8 mouse cellular contexts compared by ENCODE assay signal in the genomic region with DNA sequence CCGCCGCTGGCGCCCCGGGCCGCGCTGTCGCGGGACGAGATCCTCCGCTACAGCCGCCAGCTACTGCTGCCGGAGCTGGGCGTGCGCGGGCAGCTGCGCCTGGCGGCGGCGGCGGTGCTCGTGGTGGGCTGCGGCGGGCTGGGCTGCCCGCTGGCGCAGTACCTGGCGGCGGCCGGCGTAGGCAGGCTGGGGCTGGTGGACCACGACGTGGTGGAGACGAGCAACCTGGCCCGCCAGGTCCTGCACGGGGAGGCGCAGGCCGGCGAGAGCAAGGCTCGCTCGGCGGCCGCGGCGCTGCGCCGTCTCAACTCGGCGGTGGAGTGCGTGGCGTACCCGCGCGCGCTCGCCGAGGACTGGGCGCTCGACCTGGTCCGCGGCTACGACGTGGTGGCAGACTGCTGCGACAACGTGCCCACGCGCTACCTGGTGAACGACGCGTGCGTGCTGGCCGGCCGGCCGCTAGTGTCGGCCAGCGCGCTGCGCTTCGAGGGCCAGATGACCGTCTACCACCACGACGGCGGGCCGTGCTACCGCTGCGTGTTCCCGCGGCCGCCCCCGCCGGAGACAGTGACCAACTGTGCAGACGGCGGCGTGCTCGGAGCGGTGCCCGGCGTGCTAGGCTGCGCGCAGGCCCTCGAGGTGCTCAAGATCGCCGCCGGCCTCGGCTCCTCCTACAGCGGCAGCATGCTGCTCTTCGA. TPM values are rescaled to one million over a fixed set of nuclear protein-coding genes. Genes with fewer than 3 reads are reported as not detected.
DNase-seq lines count a peak whose midpoint lies in the region; ATAC-seq and TF ChIP-seq lines count a peak whose summit lies in the region.

No protein-coding gene starts in this region.

- H3K36me3 ChIP-seq in heart, adult 2 months (ENCODE audit: control insufficient read depth, insufficient read depth, low read length) = peaks cover 2% of the 10 kb centered on the region
- peaks cover 50% of the 10 kb centered on the region for H3K36me3 ChIP-seq in E14TG2a.4 (ENCODE audit: insufficient read depth, low read length)
- H3K36me3 ChIP-seq in limb, embryonic 15.5 days = peaks cover 36% of the 10 kb centered on the region
- H3K36me3 ChIP-seq in midbrain, embryonic 15.5 days (replicated peaks) = peaks cover 8% of the 10 kb centered on the region; the same call in 1 of the 2 replicates

- peak overlapping the region; percentile 99 for H3K27ac ChIP-seq in heart, adult 2 months
- peak overlapping the region; percentile 95 for H3K27ac ChIP-seq in limb, embryonic 15.5 days
- peak overlapping the region; percentile 97 for H3K27ac ChIP-seq in midbrain, embryonic 15.5 days

- peak; percentile 26; the same call in 1 of the 2 replicates for ATAC-seq in limb, embryonic 15.5 days (ENCODE audit: insufficient number of reproducible peaks, low FRiP score, low TSS enrichment, low read depth)
- peak; percentile 72 for ATAC-seq in midbrain, embryonic 15.5 days (replicated peaks)

- no peaks in the 10 kb centered on the region for H3K9me3 ChIP-seq in E14TG2a.4 (ENCODE audit: low read length)
- H3K9me3 ChIP-seq in limb, embryonic 15.5 days = no peaks in the 10 kb centered on the region
- no peaks in the 10 kb centered on the region for H3K9me3 ChIP-seq in midbrain, embryonic 15.5 days

- DNase-seq in heart, adult 2 months = no peak
- DNase-seq in heart, postnatal 36 days = no peak
- peak; percentile 52 to 69 for DNase-seq in cerebellum, postnatal 10 days
- peak; percentile 26 to 27 for DNase-seq in heart, postnatal 14 days
- no peak for DNase-seq in ovary, adult 18-20 months (ENCODE audit: low spot score)

- peaks cover 5% of the 10 kb centered on the region for H3K4me1 ChIP-seq in heart, adult 2 months (ENCODE audit: control insufficient read depth, insufficient read depth, low read length)
- H3K4me1 ChIP-seq in E14TG2a.4 (replicated peaks; ENCODE audit: low read depth, low read length) = peaks cover 47% of the 10 kb centered on the region
- H3K4me1 ChIP-seq in limb, embryonic 15.5 days = peaks cover 31% of the 10 kb centered on the region
- H3K4me1 ChIP-seq in midbrain, embryonic 15.5 days = peaks cover 46% of the 10 kb centered on the region

- intact Hi-C loops in heart, adult 2 months (cut with DNase I) = loop anchor here (1.0 kb wide), 1 partner anchor 24 kb away; a partner anchor contains a TSS
- intact Hi-C loops in heart, postnatal 36 days (cut with DNase I) = loop anchor here (2.0 kb wide), 1 partner anchor 24 kb away; a partner anchor contains a TSS
- intact Hi-C loops in heart, postnatal 14 days (cut with DNase I) = no loop called here

- WGBS in heart, adult 2 months = 4% methylated on average over 101 of the region's 105 CpGs
- 2% methylated on average over 102 of the region's 105 CpGs for WGBS in limb, embryonic 15.5 days
- 4% methylated on average over 96 of the region's 105 CpGs for WGBS in midbrain, embryonic 15.5 days

- no peak for TF ChIP-seq POLR2A in heart, adult 2 months (IDR thresholded peaks at IDR 0.05; ENCODE audit: insufficient read depth, low read depth, low read length)

- no peak for TF ChIP-seq EP300 in heart, adult 2 months (IDR thresholded peaks at IDR 0.05; ENCODE audit: insufficient read depth, low read depth, low read length)

- TF ChIP-seq CTCF in heart, adult 2 months (IDR thresholded peaks at IDR 0.05) = no peak
- no peak for TF ChIP-seq CTCF in E14TG2a.4 (conservative IDR thresholded peaks at IDR 0.05; ENCODE audit: low read length)

- peaks cover 9% of the 10 kb centered on the region; the same call in 1 of the 2 replicates for H3K79me2 ChIP-seq in heart, adult 2 months (replicated peaks; ENCODE audit: control insufficient read depth, insufficient read depth, low read length)

- H3K4me3 ChIP-seq in heart, adult 2 months = peak overlapping the region; percentile 94
- H3K4me3 ChIP-seq in E14TG2a.4 (replicated peaks; ENCODE audit: low read length) = peak overlapping the region; percentile 100
- peak overlapping the region; percentile 76 for H3K4me3 ChIP-seq in limb, embryonic 15.5 days
- peak overlapping the region; percentile 93 for H3K4me3 ChIP-seq in midbrain, embryonic 15.5 days

- no peaks in the 10 kb centered on the region for H3K27me3 ChIP-seq in heart, adult 2 months (ENCODE audit: control insufficient read depth, insufficient read depth, low read length)
- H3K27me3 ChIP-seq in E14TG2a.4 (ENCODE audit: insufficient read depth, low read length) = 0 out of 2 replicates have a peak, but pooled peaks cover 3% of the 10 kb centered on the region
- no peaks in the 10 kb centered on the region for H3K27me3 ChIP-seq in limb, embryonic 15.5 days
- no peaks in the 10 kb centered on the region for H3K27me3 ChIP-seq in midbrain, embryonic 15.5 days (replicated peaks)

- H3K4me2 ChIP-seq in limb, embryonic 15.5 days = peak overlapping the region; percentile 99
- peak overlapping the region; percentile 95 for H3K4me2 ChIP-seq in midbrain, embryonic 15.5 days

- H3K9ac ChIP-seq in heart, adult 2 months (ENCODE audit: low read depth, low read length) = peak overlapping the region; percentile 84
- peak overlapping the region; percentile 82 for H3K9ac ChIP-seq in limb, embryonic 15.5 days
- H3K9ac ChIP-seq in midbrain, embryonic 15.5 days = peak overlapping the region; percentile 95

RNA-seq across cellular contexts. Expression of a gene that starts 0.5 kb away (rescaled TPM):
- 1 to 10 TPM; 7.7 to 8.7 TPM for total RNA-seq in heart, adult 2 months (2021)
- 4.0 TPM in 2 replicates for polyA plus RNA-seq in heart, adult 2 months (2012; rRNA removed)
- 1 to 10 TPM; 7.9 to 8.0 TPM for total RNA-seq in heart, postnatal 36 days (2021)
- 1 to 10 TPM; 5.9 to 6.7 TPM for total RNA-seq in heart, postnatal 14 days (2021)
- polyA plus RNA-seq in limb, embryonic 15.5 days (2015; fragmentation: Nextera tagmentation; extraction: Ambion mirVana) = 5.5 and 6.8 TPM in 2 replicates
- polyA plus RNA-seq in midbrain, embryonic 15.5 days (2015; fragmentation: Nextera tagmentation; extraction: Ambion mirVana) = 9.3 and 10.3 TPM in 2 replicates

RNA-seq across cellular contexts. Expression of a gene that starts 0.5 kb away (rescaled TPM):
- total RNA-seq in heart, adult 2 months (2021) = 10 to 100 TPM; 77.6 to 88.1 TPM
- 15.8 and 25.5 TPM in 2 replicates for polyA plus RNA-seq in heart, adult 2 months (2012; rRNA removed)
- total RNA-seq in heart, postnatal 36 days (2021) = 10 to 100 TPM; 76.0 to 92.6 TPM
- total RNA-seq in heart, postnatal 14 days (2021) = 10 to 100 TPM; 66.1 to 73.9 TPM
- polyA plus RNA-seq in limb, embryonic 15.5 days (2015; fragmentation: Nextera tagmentation; extraction: Ambion mirVana) = 90.4 and 92.1 TPM in 2 replicates
- polyA plus RNA-seq in midbrain, embryonic 15.5 days (2015; fragmentation: Nextera tagmentation; extraction: Ambion mirVana) = 42.7 and 56.4 TPM in 2 replicates

RNA-seq across cellular contexts. Expression of a gene that starts 0.8 kb away (rescaled TPM):
- total RNA-seq in heart, adult 2 months (2021) = 10 to 100 TPM; 11.5 to 14.7 TPM
- polyA plus RNA-seq in heart, adult 2 months (2012; rRNA removed) = 4.4 and 15.9 TPM in 2 replicates
- 10 to 100 TPM; 14.3 to 16.5 TPM for total RNA-seq in heart, postnatal 36 days (2021)
- 10 to 100 TPM; 16.9 to 19.3 TPM for total RNA-seq in heart, postnatal 14 days (2021)
- 13.4 and 17.7 TPM in 2 replicates for polyA plus RNA-seq in limb, embryonic 15.5 days (2015; fragmentation: Nextera tagmentation; extraction: Ambion mirVana)
- 25.6 and 26.1 TPM in 2 replicates for polyA plus RNA-seq in midbrain, embryonic 15.5 days (2015; fragmentation: Nextera tagmentation; extraction: Ambion mirVana)

RNA-seq across cellular contexts. Expression of a gene that starts 24.0 kb away (rescaled TPM):
- 10 to 100 TPM; 29.6 to 30.7 TPM for total RNA-seq in heart, adult 2 months (2021)
- polyA plus RNA-seq in heart, adult 2 months (2012; rRNA removed) = 7.4 and 11.2 TPM in 2 replicates
- 10 to 100 TPM; 32.6 to 33.2 TPM for total RNA-seq in heart, postnatal 36 days (2021)
- total RNA-seq in heart, postnatal 14 days (2021) = 10 to 100 TPM; 39.6 to 41.7 TPM
- polyA plus RNA-seq in limb, embryonic 15.5 days (2015; fragmentation: Nextera tagmentation; extraction: Ambion mirVana) = 3.1 and 3.6 TPM in 2 replicates
- 13.9 and 15.9 TPM in 2 replicates for polyA plus RNA-seq in midbrain, embryonic 15.5 days (2015; fragmentation: Nextera tagmentation; extraction: Ambion mirVana)

RNA-seq across cellular contexts. Expression of a gene that starts 50.6 kb away (rescaled TPM):
- not detected for total RNA-seq in heart, adult 2 months (2021)
- 0.04 TPM in 1 of 2 replicates, not detected in the other for polyA plus RNA-seq in heart, adult 2 months (2012; rRNA removed)
- total RNA-seq in heart, postnatal 36 days (2021) = under 1 TPM; 0.08 TPM
- under 1 TPM; 0.33 to 0.41 TPM for total RNA-seq in heart, postnatal 14 days (2021)
- 0.86 and 1.4 TPM in 2 replicates for polyA plus RNA-seq in limb, embryonic 15.5 days (2015; fragmentation: Nextera tagmentation; extraction: Ambion mirVana)
- 3.5 and 3.8 TPM in 2 replicates for polyA plus RNA-seq in midbrain, embryonic 15.5 days (2015; fragmentation: Nextera tagmentation; extraction: Ambion mirVana)

Comparison
In these comparisons a context has a peak if more than half of its experiments do, and no peak if none do; other contexts are left out.
1. DNase-seq: peak in cerebellum, postnatal 10 days (2 of 2) and heart, postnatal 14 days (2 of 2); none in heart, adult 2 months (0 of 2), heart, postnatal 36 days (0 of 2) and ovary, adult 18-20 months (single experiment).
2. Peak in every context shown above with its lines, with median percentiles within 50 percentile points of each other: H3K27ac ChIP-seq, H3K4me3 ChIP-seq and H3K9ac ChIP-seq.